Mouse (Mus musculus) liver, embryonic 14.5 days (tissue): ENCODE results near the gene Olfr750.

Experiments used
- CTCF ChIP-seq: IDR thresholded peaks from 2 replicates; pipeline ENCODE4 v1.5.1; 2016; ENCODE audit warnings: antibody characterized with exemption, low read depth, control low read depth
- EP300 ChIP-seq: IDR thresholded peaks from 2 replicates; pipeline ENCODE4 v1.6.1; 2016; ENCODE audit warnings: antibody characterized with exemption, low read depth

DNA sequence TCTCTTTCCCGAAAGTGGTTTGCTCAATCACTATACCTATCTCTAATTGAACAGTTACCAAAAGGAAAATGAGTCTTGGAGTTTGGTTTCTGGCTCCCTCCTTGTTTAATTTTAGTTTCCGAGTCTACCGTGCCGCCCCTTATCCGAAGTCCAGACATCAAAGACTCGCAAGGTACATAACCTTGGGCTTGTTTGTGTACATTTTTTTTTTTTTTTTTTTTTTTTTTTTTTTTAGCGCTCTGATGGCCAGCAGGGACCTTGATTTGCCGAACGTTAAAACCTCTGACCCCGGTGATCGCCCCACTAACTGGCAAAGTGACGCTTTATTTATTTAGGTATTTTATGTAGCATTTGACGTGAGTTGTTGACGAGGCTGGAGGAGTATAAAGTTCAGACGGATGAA is 15.4 kb upstream of the Olfr750 start:
- TF ChIP-seq EP300 (0 out of 2 replicates have a peak, but pooled peaks have one; percentile 22), CTCF (no peak)
